Mouse (Mus musculus) G1E (cell line): Measurements from ENCODE around the gene Ppp2r5c. TPM values are rescaled to one million over a fixed set of nuclear protein-coding genes. Genes with fewer than 3 reads are reported as not detected.
A peak's percentile ranks its signal among the peaks of the same experiment; 100 is the strongest.

Experiments
- ATAC-seq: 2 replicates; pipeline ENCODE4 v1.8.0; 2016; ENCODE audit warnings: mild to moderate bottlenecking; ENCODE audit not compliant: insufficient number of reproducible peaks, poor library complexity, low FRiP score, severe bottlenecking; ENCODE audit errors: extremely low read depth
- DNase-seq: peaks from one replicate; pipeline ENCODE4 v3.0.0; 2012; ENCODE audit warnings: low spot score
- H3K27me3 ChIP-seq: 2 replicates; pipeline ENCODE4 v1.6.1; 2012; ENCODE audit warnings: mild to moderate bottlenecking, low read length, inconsistent platforms; ENCODE audit not compliant: insufficient read depth
- H3K36me3 ChIP-seq: replicated peaks from 2 replicates; pipeline ENCODE3; 2012; ENCODE audit warnings: mild to moderate bottlenecking, inconsistent platforms
- H3K4me1 ChIP-seq: 2 replicates; pipeline ENCODE4 v1.6.1; 2012; ENCODE audit warnings: low read depth, low read length, inconsistent platforms, mixed read lengths; ENCODE audit not compliant: insufficient read depth
- H3K4me3 ChIP-seq: 2 replicates; pipeline ENCODE4 v1.5.1; 2012; ENCODE audit warnings: low read depth, mild to moderate bottlenecking, inconsistent platforms, low read length, moderate library complexity, mixed read lengths
- H3K9me3 ChIP-seq: replicated peaks from 2 replicates; pipeline ENCODE4 v1.6.1; 2012; ENCODE audit warnings: inconsistent platforms
- CTCF ChIP-seq: IDR thresholded peaks from 2 replicates; pipeline ENCODE4 v1.5.1; 2012; ENCODE audit warnings: low read depth, low read length, inconsistent platforms, mixed read lengths
- GATA1 ChIP-seq: IDR thresholded peaks from 2 replicates; pipeline ENCODE4 v1.6.1; 2012; ENCODE audit warnings: borderline replicate concordance, low read length, inconsistent platforms, mixed read lengths
- GATA2 ChIP-seq: IDR thresholded peaks from 2 replicates; pipeline ENCODE4 v1.6.1; 2012; ENCODE audit warnings: low read depth, low read length, inconsistent platforms, borderline replicate concordance
- POLR2AphosphoS5 ChIP-seq: IDR thresholded peaks from 2 replicates; pipeline ENCODE4 v1.6.1; 2012; ENCODE audit warnings: low read depth, low read length, inconsistent platforms; ENCODE audit not compliant: insufficient replicate concordance
- TAL1 ChIP-seq: conservative IDR thresholded peaks from 2 replicates; pipeline ENCODE4 v1.6.1; 2012; ENCODE audit warnings: low read depth, low read length, inconsistent platforms, mixed read lengths
- polyA plus RNA-seq: library from polyadenylated mRNA; stranded (reverse); fragments of >175 nt; gene quantifications from 2 replicates; pipeline ENCODE4 v1.2.3, GENCODE M21; 2012
- total RNA-seq, 2 experiments: library from RNA; stranded (forward) in 1 of 2; stranded (reverse) in 1 of 2; fragments of 200-1000 nt in 1 of 2; fragments of >200 nt in 1 of 2; fragmentation: Nextera tagmentation in 1 of 2; gene quantifications; 2 replicates each; pipeline ENCODE4 v1.2.3; 2014 to 2017

The Ppp2r5c gene
- total and polyA plus RNA-seq, 3 experiments = 30.6 to 282 (median 192) TPM

DNA sequence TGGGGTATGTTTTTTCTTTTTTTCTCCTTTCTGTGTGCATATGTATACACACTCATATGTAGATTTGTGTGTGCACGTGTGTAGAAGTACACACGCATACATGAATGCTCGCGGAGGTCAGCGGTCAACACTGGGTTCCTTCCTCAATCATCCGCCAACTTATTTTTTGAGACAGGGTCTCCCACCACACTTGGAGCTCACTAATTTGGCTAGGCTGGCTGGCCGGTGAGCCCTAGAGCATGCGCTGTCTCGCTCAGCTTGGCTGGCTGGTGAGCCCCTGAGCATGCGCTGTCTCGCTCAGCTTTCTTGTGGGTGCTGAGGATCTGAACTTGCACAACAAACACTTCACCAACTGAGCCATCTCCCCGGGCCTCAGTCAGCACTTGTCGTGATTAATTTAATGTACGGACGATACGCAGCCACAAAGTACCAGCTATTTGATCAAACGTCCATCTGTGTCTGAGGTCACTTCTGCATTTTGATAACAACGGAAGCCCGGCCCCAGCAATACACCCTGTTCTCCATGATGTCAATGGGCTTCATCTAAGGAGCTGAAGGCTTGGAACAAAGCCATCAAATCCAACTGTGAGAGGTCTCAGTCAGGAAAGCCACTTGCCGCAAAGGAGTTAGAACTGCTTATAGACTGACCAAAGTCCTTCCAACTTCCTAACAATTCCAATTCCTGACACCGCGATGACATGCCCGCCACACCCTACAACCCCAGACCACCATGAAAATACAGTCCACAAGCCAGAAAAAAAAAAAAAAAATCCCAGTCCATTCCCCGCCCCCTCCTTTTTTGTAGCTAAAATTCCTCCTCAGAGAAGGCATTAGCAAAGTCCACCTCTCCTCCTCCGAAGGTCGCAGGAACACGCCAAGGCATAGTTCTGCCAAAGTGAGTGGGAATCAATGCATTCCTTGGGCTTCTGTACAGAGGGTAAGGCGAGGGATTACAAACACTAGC is 29.6 kb upstream of the Ppp2r5c start:
- ATAC-seq = no peak
- DNase-seq = no peak
- TF ChIP-seq POLR2AphosphoS5 = no peak
- no peak for TF ChIP-seq CTCF
- TF ChIP-seq GATA2 = no peak
- Histone ChIP-seq H3K27me3 (peaks cover 13% of the 10 kb centered on the region), H3K36me3 (no peaks in the 10 kb centered on the region), H3K4me3 (no peak overlapping the region), H3K4me1 (peaks cover 32% of the 10 kb centered on the region), H3K9me3 (no peaks in the 10 kb centered on the region)

DNA sequence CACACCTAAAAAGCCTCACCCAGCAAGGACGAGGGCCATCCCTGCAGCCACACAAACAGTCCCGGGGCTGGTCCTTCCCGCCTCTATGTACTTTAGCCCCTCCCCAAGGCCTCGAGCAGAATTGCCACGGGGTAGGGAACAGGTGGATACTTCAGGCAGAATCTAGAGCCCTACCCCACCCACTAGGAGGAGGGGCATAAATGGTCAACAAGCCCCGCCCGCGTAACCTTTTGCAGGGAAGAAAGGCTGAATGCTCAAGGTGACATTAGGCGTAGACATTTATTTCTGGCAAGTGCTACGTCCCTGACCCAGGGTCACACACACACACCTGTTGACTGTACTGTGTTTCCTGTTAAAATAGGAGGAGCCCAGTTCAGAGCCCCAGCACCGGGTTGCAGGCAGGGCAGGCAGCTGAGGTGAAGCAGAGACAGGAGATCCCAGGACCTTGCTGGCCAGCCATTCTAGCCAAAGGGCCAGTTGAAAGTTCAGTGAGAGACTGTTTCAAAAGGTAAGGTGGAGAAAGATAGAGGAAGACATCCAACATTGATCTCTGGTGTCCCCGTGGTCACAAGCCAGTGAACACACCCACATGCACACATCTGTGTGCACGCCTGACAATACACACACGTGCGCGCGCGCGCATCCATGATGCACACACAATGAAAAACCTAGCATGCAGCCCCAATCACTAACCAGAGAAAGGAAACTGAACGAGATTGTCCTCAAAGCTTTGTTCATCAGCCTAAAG is 28.8 kb upstream of the Ppp2r5c start:
- H3K27me3 ChIP-seq = peaks cover 21% of the 10 kb centered on the region
- H3K4me3 ChIP-seq = no peak overlapping the region
- no peak for TF ChIP-seq POLR2AphosphoS5
- no peak for TF ChIP-seq TAL1
- no peak for TF ChIP-seq GATA1
- ATAC-seq (0 out of 2 replicates have a peak, but pooled peaks have one; percentile 11), DNase-seq (peak; percentile 28)
- H3K36me3 ChIP-seq = no peaks in the 10 kb centered on the region
- no peaks in the 10 kb centered on the region for H3K9me3 ChIP-seq
- H3K4me1 ChIP-seq = peaks cover 32% of the 10 kb centered on the region

DNA sequence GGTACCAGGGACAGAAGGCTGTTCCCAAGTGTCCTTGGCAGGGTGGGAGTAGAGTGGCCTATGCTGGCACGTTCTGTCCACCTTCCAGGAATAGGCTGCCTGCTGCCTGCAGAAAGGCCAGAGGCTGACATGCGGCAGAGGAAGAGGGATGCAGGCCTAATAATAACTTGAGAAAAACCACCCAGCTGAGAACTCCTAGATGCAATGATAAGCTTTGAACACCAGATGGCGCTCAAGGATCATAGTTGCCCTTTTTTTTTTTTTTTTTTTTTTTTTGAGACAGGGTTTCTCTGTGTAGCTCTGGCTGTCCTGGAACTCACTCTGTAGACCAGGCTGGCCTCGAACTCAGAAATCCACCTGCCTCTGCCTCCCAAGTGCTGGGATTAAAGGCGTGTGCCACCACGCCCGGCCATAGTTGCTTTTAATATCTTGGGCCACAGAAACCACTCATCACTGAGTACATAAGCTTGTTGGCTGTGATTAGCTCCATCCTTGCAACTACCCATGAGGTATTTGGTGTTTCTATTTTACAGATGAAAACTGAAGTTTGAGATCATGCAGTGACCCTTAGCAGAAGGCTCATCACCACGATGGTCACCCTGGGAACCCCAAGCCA is 28.1 kb upstream of the Ppp2r5c start:
- Histone ChIP-seq H3K4me3 (no peak overlapping the region), H3K9me3 (no peaks in the 10 kb centered on the region), H3K4me1 (peaks cover 32% of the 10 kb centered on the region), H3K27me3 (peaks cover 21% of the 10 kb centered on the region), H3K36me3 (no peaks in the 10 kb centered on the region)
- DNase-seq (peak; percentile 67), ATAC-seq (no peak)
- TF ChIP-seq GATA2 (no peak), POLR2AphosphoS5 (no peak), GATA1 (no peak), TAL1 (no peak), CTCF (peak; percentile 64)

DNA sequence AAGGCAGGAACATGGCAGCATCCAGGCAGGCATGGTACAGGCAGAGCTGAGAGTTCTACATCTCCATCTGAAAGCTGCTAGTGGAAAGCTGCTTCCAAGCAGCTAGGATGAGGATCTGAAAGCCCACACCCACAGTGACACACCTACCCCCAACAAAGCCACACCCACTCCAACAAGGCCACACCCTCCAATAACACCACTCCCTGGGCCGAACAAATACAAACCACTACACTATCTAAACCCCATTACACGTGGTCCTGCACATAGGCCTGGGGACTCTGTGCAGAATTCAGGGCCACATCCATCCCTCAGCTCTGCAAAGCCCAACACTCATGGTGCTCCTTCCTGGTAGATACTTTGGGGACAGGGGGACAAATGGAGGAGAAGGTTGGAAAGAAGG is 27.0 kb upstream of the Ppp2r5c start:
- Histone ChIP-seq H3K4me3 (no peak overlapping the region), H3K27me3 (peaks cover 23% of the 10 kb centered on the region), H3K4me1 (peaks cover 32% of the 10 kb centered on the region), H3K9me3 (no peaks in the 10 kb centered on the region), H3K36me3 (no peaks in the 10 kb centered on the region)
- ATAC-seq = no peak
- DNase-seq = no peak
- TF ChIP-seq GATA2 (no peak), GATA1 (no peak), CTCF (no peak), TAL1 (no peak), POLR2AphosphoS5 (no peak)

DNA sequence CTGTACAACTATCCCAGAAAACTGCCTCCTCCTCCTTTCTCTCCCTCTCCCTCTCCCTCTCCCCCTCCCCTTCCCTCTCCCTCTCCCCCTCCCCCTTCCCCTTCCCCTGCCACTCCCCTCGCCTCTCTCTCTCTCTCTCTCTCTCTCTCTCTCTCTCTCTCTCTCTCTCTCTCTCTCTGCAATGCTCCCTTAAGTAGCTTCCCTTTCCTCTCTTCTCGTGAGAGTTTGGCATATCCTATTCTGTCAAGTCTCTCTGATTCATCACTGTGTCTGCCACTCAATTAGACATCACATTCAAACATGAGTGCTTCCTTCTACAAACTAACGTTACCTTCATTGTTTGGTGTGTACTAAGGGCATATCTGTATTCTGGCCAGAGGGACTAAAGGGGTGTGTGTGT is 25.6 kb upstream of the Ppp2r5c start:
- H3K4me1 ChIP-seq = peaks cover 30% of the 10 kb centered on the region
- no peak for TF ChIP-seq GATA1
- no peak for TF ChIP-seq TAL1
- TF ChIP-seq GATA2 = no peak
- no peak for TF ChIP-seq CTCF
- no peak for TF ChIP-seq POLR2AphosphoS5
- DNase-seq = no peak
- H3K4me3 ChIP-seq = no peak overlapping the region
- H3K9me3 ChIP-seq = no peaks in the 10 kb centered on the region
- no peaks in the 10 kb centered on the region for H3K36me3 ChIP-seq
- ATAC-seq = no peak
- peaks cover 21% of the 10 kb centered on the region for H3K27me3 ChIP-seq
